Mouse (Mus musculus): ENCODE results near the gene Eif1b. TPM values are rescaled to one million over a fixed set of nuclear protein-coding genes. Genes with fewer than 3 reads are reported as not detected.

Eif1b gene
- polyA plus RNA-seq, 1 experiment from 2014 or later, result 291 TPM

DNA sequence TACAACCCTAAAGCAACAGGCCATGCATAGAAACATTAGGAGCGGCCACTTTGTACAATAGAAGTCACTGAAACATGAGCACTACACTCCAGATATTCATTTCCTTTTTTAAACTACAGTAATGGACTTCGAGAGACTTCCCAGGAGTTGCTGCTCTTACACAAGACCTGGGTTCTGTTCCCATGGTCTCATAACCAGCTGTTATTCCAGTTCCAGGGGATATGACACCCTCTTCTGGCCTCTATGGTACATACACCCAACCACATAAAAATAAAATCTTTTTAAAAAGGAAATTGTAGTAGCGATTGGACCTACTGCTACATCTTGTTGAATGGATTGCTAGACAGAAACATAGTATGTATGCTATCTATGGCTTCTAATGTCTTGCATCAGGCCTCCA lies 523 bp upstream of the Eif1b start:
- DNase-seq (ENCODE audit: low spot score, missing footprints), result peak; percentile 85
- no peaks in the 10 kb centered on the region for H3K9me3 ChIP-seq (ENCODE audit: control insufficient read depth, low read length)
- peaks cover 13% of the 10 kb centered on the region for H3K36me3 ChIP-seq (ENCODE audit: control insufficient read depth, insufficient read depth, low read length)
- peak overlapping the region; percentile 87 for H3K4me2 ChIP-seq
- H3K27me3 ChIP-seq (ENCODE audit: control insufficient read depth, insufficient read depth, low read length), result no peaks in the 10 kb centered on the region
- no peak overlapping the region for H3K27ac ChIP-seq (ENCODE audit: low read depth, low read length)
- no peak overlapping the region; the same call in 1 of the 2 replicates for H3K9ac ChIP-seq (ENCODE audit: low read length)
- ATAC-seq (ENCODE audit: low FRiP score), result no peak
- 85% methylated on average over 3 of the region's 3 CpGs for whole genome bisulfite sequencing
- peaks cover 11% of the 10 kb centered on the region for H3K4me1 ChIP-seq (ENCODE audit: control insufficient read depth, insufficient read depth, low read length)
- no peak overlapping the region for H3K4me3 ChIP-seq (ENCODE audit: low read depth, low read length)

- Histone ChIP-seq H3K36me3 (ENCODE audit: control insufficient read depth, insufficient read depth, low read length) (peaks cover 13% of the 10 kb centered on the region), H3K4me1 (ENCODE audit: control insufficient read depth, insufficient read depth, low read length) (peaks cover 11% of the 10 kb centered on the region), H3K9ac (ENCODE audit: low read length) (peak overlapping the region; percentile 100), H3K27ac (ENCODE audit: low read depth, low read length) (peak overlapping the region; percentile 81), H3K27me3 (ENCODE audit: control insufficient read depth, insufficient read depth, low read length) (no peaks in the 10 kb centered on the region), H3K4me2 (peak overlapping the region; percentile 87), H3K4me3 (ENCODE audit: low read depth, low read length) (peak overlapping the region; percentile 99), H3K9me3 (ENCODE audit: control insufficient read depth, low read length) (no peaks in the 10 kb centered on the region)
- WGBS, result under 1% methylated on average over 96 of the region's 97 CpGs
- peak; percentile 86 for ATAC-seq (ENCODE audit: low FRiP score)
- DNase-seq (ENCODE audit: low spot score, missing footprints), result peak; percentile 97
Measured at GRCm38 (mm10) chr9:120492400-120493351, 644 bp downstream of the Eif1b start.

DNA sequence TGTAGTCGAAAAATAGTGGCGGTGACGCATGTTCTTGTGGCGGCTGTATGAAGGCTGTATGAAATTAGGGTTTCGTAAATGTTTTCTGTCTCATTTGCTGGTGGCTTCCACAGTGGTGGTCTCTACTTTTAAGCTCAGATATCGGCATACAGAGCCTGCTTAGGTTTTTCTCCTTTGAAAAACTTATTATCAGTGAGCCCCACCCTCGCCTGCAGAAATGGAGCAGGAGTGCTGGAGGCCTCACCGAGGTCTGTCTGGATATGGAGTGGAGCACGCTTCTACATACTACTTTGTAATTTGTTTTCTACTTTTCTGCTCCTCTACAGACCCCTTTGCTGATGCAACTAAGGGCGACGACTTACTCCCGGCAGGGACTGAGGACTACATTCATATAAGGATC lies 1.7 kb downstream of the Eif1b start:
- ATAC-seq (ENCODE audit: low FRiP score) (no peak), DNase-seq (ENCODE audit: low spot score, missing footprints) (peak; percentile 73)
- no peak overlapping the region; the same call in 1 of the 2 replicates for H3K27ac ChIP-seq (ENCODE audit: low read depth, low read length)
- no peaks in the 10 kb centered on the region for H3K9me3 ChIP-seq (ENCODE audit: control insufficient read depth, low read length)
- WGBS, result 83% methylated on average over 12 of the region's 12 CpGs
- H3K4me3 ChIP-seq (ENCODE audit: low read depth, low read length), result peak overlapping the region; percentile 99
- peak overlapping the region; percentile 100 for H3K9ac ChIP-seq (ENCODE audit: low read length)
- peak overlapping the region; percentile 87 for H3K4me2 ChIP-seq
- H3K4me1 ChIP-seq (ENCODE audit: control insufficient read depth, insufficient read depth, low read length), result peaks cover 11% of the 10 kb centered on the region
- H3K27me3 ChIP-seq (ENCODE audit: control insufficient read depth, insufficient read depth, low read length), result no peaks in the 10 kb centered on the region
- H3K36me3 ChIP-seq (ENCODE audit: control insufficient read depth, insufficient read depth, low read length), result peaks cover 13% of the 10 kb centered on the region

GRCm38 (mm10) chr9:120496691-120497090 lies 4.7 kb downstream of the Eif1b start:
- Histone ChIP-seq H3K4me3 (ENCODE audit: low read depth, low read length) (no peak overlapping the region), H3K4me2 (no peak overlapping the region), H3K4me1 (ENCODE audit: control insufficient read depth, insufficient read depth, low read length) (peaks cover 11% of the 10 kb centered on the region), H3K9me3 (ENCODE audit: control insufficient read depth, low read length) (no peaks in the 10 kb centered on the region), H3K9ac (ENCODE audit: low read length) (no peak overlapping the region), H3K27ac (ENCODE audit: low read depth, low read length) (no peak overlapping the region), H3K27me3 (ENCODE audit: control insufficient read depth, insufficient read depth, low read length) (no peaks in the 10 kb centered on the region), H3K36me3 (ENCODE audit: control insufficient read depth, insufficient read depth, low read length) (peaks cover 13% of the 10 kb centered on the region)
- WGBS, result 10% methylated on average over 3 of the region's 3 CpGs
- DNase-seq (ENCODE audit: low spot score, missing footprints) (peak; percentile 98), ATAC-seq (ENCODE audit: low FRiP score) (peak; percentile 8; the same call in 1 of the 2 replicates)

- H3K9me3 ChIP-seq (ENCODE audit: control insufficient read depth, low read length), result no peaks in the 10 kb centered on the region
- WGBS, result 79% methylated on average over 5 of the region's 5 CpGs
- H3K27ac ChIP-seq (ENCODE audit: low read depth, low read length), result no peak overlapping the region
- no peak overlapping the region for H3K9ac ChIP-seq (ENCODE audit: low read length)
- no peaks in the 10 kb centered on the region for H3K27me3 ChIP-seq (ENCODE audit: control insufficient read depth, insufficient read depth, low read length)
- DNase-seq (ENCODE audit: low spot score, missing footprints) (peak; percentile 67), ATAC-seq (ENCODE audit: low FRiP score) (no peak)
- H3K4me2 ChIP-seq, result no peak overlapping the region
- peaks cover 9% of the 10 kb centered on the region for H3K4me1 ChIP-seq (ENCODE audit: control insufficient read depth, insufficient read depth, low read length)
- peaks cover 13% of the 10 kb centered on the region for H3K36me3 ChIP-seq (ENCODE audit: control insufficient read depth, insufficient read depth, low read length)
- no peak overlapping the region for H3K4me3 ChIP-seq (ENCODE audit: low read depth, low read length)
Measured at GRCm38 (mm10) chr9:120497983-120498382, 6.0 kb downstream of the Eif1b start.

DNA sequence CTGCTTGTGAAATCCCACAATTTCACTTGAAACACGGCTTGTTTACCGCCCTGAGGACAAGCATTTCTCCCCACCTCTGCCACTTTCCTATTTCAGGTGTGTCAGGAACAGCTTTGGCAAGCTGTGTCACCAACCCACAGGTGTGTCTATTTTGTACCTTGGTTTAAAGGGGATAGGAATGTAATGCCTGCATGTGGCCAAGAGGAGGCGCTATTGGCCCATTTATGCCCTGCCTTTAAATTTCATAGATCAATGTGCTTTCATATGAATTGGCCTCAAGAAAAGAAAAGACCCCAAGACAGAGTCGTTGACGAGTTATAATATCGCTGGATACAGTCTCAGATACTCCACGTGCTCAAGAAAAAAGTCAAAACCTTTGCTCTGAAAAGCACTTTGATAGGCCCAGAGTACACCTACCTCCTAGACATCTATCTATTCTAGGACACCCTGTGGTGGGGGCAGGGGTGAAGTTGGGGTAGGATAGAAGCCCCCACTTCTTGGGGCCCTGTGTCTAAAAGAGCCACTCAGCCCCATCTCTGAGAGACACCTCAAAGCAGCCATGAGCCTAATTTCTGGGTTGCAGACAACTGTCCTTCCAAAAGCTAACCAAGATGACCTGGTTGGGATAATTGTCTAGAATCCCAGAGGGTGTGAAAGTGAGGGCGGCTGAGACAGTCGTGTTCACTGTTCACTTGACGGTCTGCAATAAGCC lies 9.3 kb downstream of the Eif1b start:
- no peak overlapping the region for H3K4me2 ChIP-seq
- no peaks in the 10 kb centered on the region for H3K27me3 ChIP-seq (ENCODE audit: control insufficient read depth, insufficient read depth, low read length)
- H3K9ac ChIP-seq (ENCODE audit: low read length), result no peak overlapping the region
- DNase-seq (ENCODE audit: low spot score, missing footprints), result peak; percentile 84
- ATAC-seq (ENCODE audit: low FRiP score), result peak; percentile 48; the same call in 1 of the 2 replicates
- no peaks in the 10 kb centered on the region; the same call in 1 of the 2 replicates for H3K9me3 ChIP-seq (ENCODE audit: control insufficient read depth, low read length)
- no peaks in the 10 kb centered on the region for H3K36me3 ChIP-seq (ENCODE audit: control insufficient read depth, insufficient read depth, low read length)
- 36% methylated on average over 10 of the region's 10 CpGs for WGBS
- no peaks in the 10 kb centered on the region for H3K4me1 ChIP-seq (ENCODE audit: control insufficient read depth, insufficient read depth, low read length)
- H3K27ac ChIP-seq (ENCODE audit: low read depth, low read length), result no peak overlapping the region
- H3K4me3 ChIP-seq (ENCODE audit: low read depth, low read length), result no peak overlapping the region

- peak; percentile 99 for DNase-seq (ENCODE audit: low spot score, missing footprints)
- H3K9ac ChIP-seq (ENCODE audit: low read length), result no peak overlapping the region
- ATAC-seq (ENCODE audit: low FRiP score), result peak; percentile 42; the same call in 1 of the 2 replicates
- peaks cover 3% of the 10 kb centered on the region for H3K9me3 ChIP-seq (ENCODE audit: control insufficient read depth, low read length)
- no peaks in the 10 kb centered on the region for H3K27me3 ChIP-seq (ENCODE audit: control insufficient read depth, insufficient read depth, low read length)
- H3K27ac ChIP-seq (ENCODE audit: low read depth, low read length), result no peak overlapping the region
- H3K36me3 ChIP-seq (ENCODE audit: control insufficient read depth, insufficient read depth, low read length), result no peaks in the 10 kb centered on the region
- H3K4me3 ChIP-seq (ENCODE audit: low read depth, low read length), result no peak overlapping the region
- no peak overlapping the region for H3K4me2 ChIP-seq
- WGBS, result 7% methylated on average over 8 of the region's 8 CpGs
- H3K4me1 ChIP-seq (ENCODE audit: control insufficient read depth, insufficient read depth, low read length), result no peaks in the 10 kb centered on the region
Measured at GRCm38 (mm10) chr9:120502013-120502412, 10.0 kb downstream of the Eif1b start.

GRCm38 (mm10) chr9:120504423-120504822 lies 12.4 kb downstream of the Eif1b start:
- WGBS, result 78% methylated on average over 2 of the region's 2 CpGs
- no peaks in the 10 kb centered on the region for H3K4me1 ChIP-seq (ENCODE audit: control insufficient read depth, insufficient read depth, low read length)
- no peak overlapping the region for H3K27ac ChIP-seq (ENCODE audit: low read depth, low read length)
- no peaks in the 10 kb centered on the region for H3K27me3 ChIP-seq (ENCODE audit: control insufficient read depth, insufficient read depth, low read length)
- ATAC-seq (ENCODE audit: low FRiP score), result no peak
- H3K9ac ChIP-seq (ENCODE audit: low read length), result no peak overlapping the region
- no peak overlapping the region for H3K4me3 ChIP-seq (ENCODE audit: low read depth, low read length)
- no peak overlapping the region for H3K4me2 ChIP-seq
- no peak for DNase-seq (ENCODE audit: low spot score, missing footprints)
- peaks cover 3% of the 10 kb centered on the region for H3K9me3 ChIP-seq (ENCODE audit: control insufficient read depth, low read length)
- no peaks in the 10 kb centered on the region for H3K36me3 ChIP-seq (ENCODE audit: control insufficient read depth, insufficient read depth, low read length)

- no peaks in the 10 kb centered on the region for H3K4me1 ChIP-seq (ENCODE audit: control insufficient read depth, insufficient read depth, low read length)
- no peaks in the 10 kb centered on the region for H3K27me3 ChIP-seq (ENCODE audit: control insufficient read depth, insufficient read depth, low read length)
- H3K36me3 ChIP-seq (ENCODE audit: control insufficient read depth, insufficient read depth, low read length), result no peaks in the 10 kb centered on the region
- no peak overlapping the region for H3K27ac ChIP-seq (ENCODE audit: low read depth, low read length)
- DNase-seq (ENCODE audit: low spot score, missing footprints) (peak; percentile 89), ATAC-seq (ENCODE audit: low FRiP score) (no peak)
- no peak overlapping the region for H3K4me2 ChIP-seq
- peaks cover under 1% of the 10 kb centered on the region for H3K9me3 ChIP-seq (ENCODE audit: control insufficient read depth, low read length)
- H3K9ac ChIP-seq (ENCODE audit: low read length), result no peak overlapping the region
- H3K4me3 ChIP-seq (ENCODE audit: low read depth, low read length), result no peak overlapping the region
- 85% methylated on average over 3 of the region's 3 CpGs for WGBS
Measured at GRCm38 (mm10) chr9:120511781-120512180, 19.7 kb downstream of the Eif1b start.

Measured in midbrain, embryonic 11.5 days (tissue).